Mouse (Mus musculus) thymus, adult 2 months (tissue): ENCODE measurements around the gene Car15.

ENCODE experiments used
- CTCF ChIP-seq: fragments of 200-500 bp; IDR thresholded peaks from 2 replicates; pipeline ENCODE4 v1.5.1; 2012; ENCODE audit warnings: mild to moderate bottlenecking, control low read depth, low read length, moderate library complexity, borderline replicate concordance; ENCODE audit not compliant: control insufficient read depth, poor library complexity, insufficient read depth; ENCODE audit errors: extremely low read depth
- POLR2A ChIP-seq: fragments of 200-500 bp; IDR thresholded peaks from 2 replicates; pipeline ENCODE4 v1.6.1; 2012; ENCODE audit warnings: mild to moderate bottlenecking, low read length, control low read depth, moderate library complexity; ENCODE audit not compliant: control insufficient read depth, poor library complexity, insufficient read depth; ENCODE audit errors: extremely low read depth

GRCm38 (mm10) chr16:17879571-17879970 is 41.4 kb upstream of the Car15 start:
- no peak for TF ChIP-seq POLR2A
- no peak for TF ChIP-seq CTCF
